Mouse (Mus musculus) G1E (cell line): ENCODE results near the gene C1s2. TPM values are rescaled to one million over a fixed set of nuclear protein-coding genes. Genes with fewer than 3 reads are reported as not detected.
"Not testable (repeated sequence)": the region's sequence is repeated elsewhere in the genome, so short reads cannot be mapped to it uniquely, and the experiment has no call there.

Experiments
- ATAC-seq: 2 replicates; pipeline ENCODE4 v1.8.0; 2016; ENCODE audit warnings: mild to moderate bottlenecking; ENCODE audit not compliant: insufficient number of reproducible peaks, poor library complexity, low FRiP score, severe bottlenecking; ENCODE audit errors: extremely low read depth
- DNase-seq: peaks from one replicate; pipeline ENCODE4 v3.0.0; 2012; ENCODE audit warnings: low spot score
- H3K27me3 ChIP-seq: 2 replicates; pipeline ENCODE4 v1.6.1; 2012; ENCODE audit warnings: mild to moderate bottlenecking, low read length, inconsistent platforms; ENCODE audit not compliant: insufficient read depth
- H3K36me3 ChIP-seq: replicated peaks from 2 replicates; pipeline ENCODE3; 2012; ENCODE audit warnings: mild to moderate bottlenecking, inconsistent platforms
- H3K4me1 ChIP-seq: 2 replicates; pipeline ENCODE4 v1.6.1; 2012; ENCODE audit warnings: low read depth, low read length, inconsistent platforms, mixed read lengths; ENCODE audit not compliant: insufficient read depth
- H3K4me3 ChIP-seq: 2 replicates; pipeline ENCODE4 v1.5.1; 2012; ENCODE audit warnings: low read depth, mild to moderate bottlenecking, inconsistent platforms, low read length, moderate library complexity, mixed read lengths
- H3K9me3 ChIP-seq: replicated peaks from 2 replicates; pipeline ENCODE4 v1.6.1; 2012; ENCODE audit warnings: inconsistent platforms
- CTCF ChIP-seq: IDR thresholded peaks from 2 replicates; pipeline ENCODE4 v1.5.1; 2012; ENCODE audit warnings: low read depth, low read length, inconsistent platforms, mixed read lengths
- GATA1 ChIP-seq: IDR thresholded peaks from 2 replicates; pipeline ENCODE4 v1.6.1; 2012; ENCODE audit warnings: borderline replicate concordance, low read length, inconsistent platforms, mixed read lengths
- GATA2 ChIP-seq: IDR thresholded peaks from 2 replicates; pipeline ENCODE4 v1.6.1; 2012; ENCODE audit warnings: low read depth, low read length, inconsistent platforms, borderline replicate concordance
- POLR2AphosphoS5 ChIP-seq: IDR thresholded peaks from 2 replicates; pipeline ENCODE4 v1.6.1; 2012; ENCODE audit warnings: low read depth, low read length, inconsistent platforms; ENCODE audit not compliant: insufficient replicate concordance
- TAL1 ChIP-seq: conservative IDR thresholded peaks from 2 replicates; pipeline ENCODE4 v1.6.1; 2012; ENCODE audit warnings: low read depth, low read length, inconsistent platforms, mixed read lengths
- polyA plus RNA-seq: library from polyadenylated mRNA; stranded (reverse); fragments of >175 nt; gene quantifications from 2 replicates; pipeline ENCODE4 v1.2.3, GENCODE M21; 2012
- total RNA-seq, 2 experiments: library from RNA; stranded (forward) in 1 of 2; stranded (reverse) in 1 of 2; fragments of 200-1000 nt in 1 of 2; fragments of >200 nt in 1 of 2; fragmentation: Nextera tagmentation in 1 of 2; gene quantifications; 2 replicates each; pipeline ENCODE4 v1.2.3; 2014 to 2017

The C1s2 gene
- total and polyA plus RNA-seq, 3 experiments, result 0.05 TPM; not detected in 2

- DNase-seq (no peak), ATAC-seq (no peak)
- no peaks in the 10 kb centered on the region for H3K9me3 ChIP-seq
- no peaks in the 10 kb centered on the region for H3K36me3 ChIP-seq
- TF ChIP-seq POLR2AphosphoS5 (no peak), GATA2 (no peak), TAL1 (no peak), CTCF (no peak), GATA1 (no peak)
- peaks cover 4% of the 10 kb centered on the region; the same call in 1 of the 2 replicates for H3K27me3 ChIP-seq
- H3K4me3 ChIP-seq, result no peak overlapping the region
- H3K4me1 ChIP-seq, result no peaks in the 10 kb centered on the region
These were observed 42.8 kb downstream of the C1s2 start for GRCm38 (mm10) chr6:124593121-124593520.

- no peaks in the 10 kb centered on the region for H3K9me3 ChIP-seq
- no peak for DNase-seq
- no peak for ATAC-seq
- TF ChIP-seq GATA1, result no peak
- no peak for TF ChIP-seq CTCF
- TF ChIP-seq TAL1, result no peak
- no peak for TF ChIP-seq POLR2AphosphoS5
- no peak for TF ChIP-seq GATA2
- no peaks in the 10 kb centered on the region for H3K4me1 ChIP-seq
- H3K27me3 ChIP-seq, result peaks cover 4% of the 10 kb centered on the region; the same call in 1 of the 2 replicates
- H3K36me3 ChIP-seq, result no peaks in the 10 kb centered on the region
- H3K4me3 ChIP-seq, result no peak overlapping the region
These were observed 43.6 kb downstream of the C1s2 start for GRCm38 (mm10) chr6:124592186-124592700.

GRCm38 (mm10) chr6:124588771-124589170 is 47.1 kb downstream of the C1s2 start:
- TF ChIP-seq CTCF, result no peak
- no peak for TF ChIP-seq POLR2AphosphoS5
- TF ChIP-seq GATA1, result no peak
- TF ChIP-seq TAL1, result no peak
- TF ChIP-seq GATA2, result no peak
- no peaks in the 10 kb centered on the region for H3K4me1 ChIP-seq

GRCm38 (mm10) chr6:124586266-124586665 is 49.6 kb downstream of the C1s2 start:
- H3K36me3 ChIP-seq, result no peaks in the 10 kb centered on the region
- ATAC-seq (no peak), DNase-seq (no peak)
- peaks cover 6% of the 10 kb centered on the region for H3K27me3 ChIP-seq
- TF ChIP-seq GATA1, result no peak
- H3K4me1 ChIP-seq, result no peaks in the 10 kb centered on the region
- H3K9me3 ChIP-seq, result no peaks in the 10 kb centered on the region
- H3K4me3 ChIP-seq, result no peak overlapping the region

More at GRCm38 (mm10) chr6:124588771-124589170, 47.1 kb downstream of the C1s2 start:
- no peaks in the 10 kb centered on the region for H3K36me3 ChIP-seq
- no peaks in the 10 kb centered on the region for H3K9me3 ChIP-seq
- H3K27me3 ChIP-seq, result peaks cover 9% of the 10 kb centered on the region
- DNase-seq (no peak), ATAC-seq (no peak)
- no peak overlapping the region for H3K4me3 ChIP-seq

DNA sequence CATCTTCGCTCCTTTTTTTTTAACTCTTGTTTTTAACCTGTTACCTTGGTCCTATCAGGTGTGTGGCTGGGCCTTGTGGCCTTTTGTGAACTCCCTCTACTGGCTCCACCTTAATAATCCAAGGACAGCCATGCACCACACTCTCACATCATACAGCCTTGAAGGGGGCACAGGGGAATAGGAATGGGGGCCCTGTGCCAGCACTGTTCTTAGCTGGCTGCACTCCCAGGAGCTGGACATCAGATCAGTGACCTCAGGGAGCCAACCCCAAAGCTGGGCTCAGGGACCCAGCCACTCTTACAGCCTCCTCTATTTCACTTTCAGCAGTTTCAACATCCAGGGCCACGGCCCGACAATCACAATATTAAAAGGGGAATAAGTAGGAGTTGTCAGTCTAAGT is 50.1 kb downstream of the C1s2 start:
- TF ChIP-seq POLR2AphosphoS5, result no peak
- TF ChIP-seq GATA1, result no peak
- no peak for TF ChIP-seq TAL1

DNA sequence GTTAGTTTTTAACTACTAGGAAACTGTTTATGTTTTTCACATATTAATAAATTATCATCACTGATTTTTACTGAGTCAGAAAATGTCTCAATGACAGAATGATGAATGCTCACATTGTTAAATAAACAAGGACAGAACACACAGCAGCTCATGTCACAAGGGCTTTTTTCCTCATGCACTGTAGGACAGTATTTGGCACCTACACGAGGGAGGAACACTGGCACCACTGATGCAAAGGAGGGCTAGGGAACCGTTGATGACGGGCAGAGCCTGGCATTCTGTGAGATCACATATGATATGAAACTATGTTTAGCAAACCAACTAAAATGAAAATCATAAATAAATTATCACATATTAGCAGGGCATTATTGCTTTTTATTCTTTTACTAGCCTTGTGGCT is 51.0 kb downstream of the C1s2 start:
- ATAC-seq, result no peak
- peaks cover 6% of the 10 kb centered on the region for H3K27me3 ChIP-seq
- H3K9me3 ChIP-seq, result no peaks in the 10 kb centered on the region
- no peak overlapping the region for H3K4me3 ChIP-seq
- H3K4me1 ChIP-seq, result no peaks in the 10 kb centered on the region
- TF ChIP-seq GATA2 (no peak), TAL1 (no peak), POLR2AphosphoS5 (no peak), GATA1 (no peak), CTCF (no peak)
- DNase-seq, result no peak
- no peaks in the 10 kb centered on the region for H3K36me3 ChIP-seq

More for the DNA sequence above, 50.1 kb downstream of the C1s2 start:
- no peaks in the 10 kb centered on the region for H3K4me1 ChIP-seq
- H3K9me3 ChIP-seq, result no peaks in the 10 kb centered on the region
- peaks cover 6% of the 10 kb centered on the region for H3K27me3 ChIP-seq
- DNase-seq, result no peak
- H3K36me3 ChIP-seq, result no peaks in the 10 kb centered on the region
- no peak overlapping the region for H3K4me3 ChIP-seq
- ATAC-seq, result no peak

DNA sequence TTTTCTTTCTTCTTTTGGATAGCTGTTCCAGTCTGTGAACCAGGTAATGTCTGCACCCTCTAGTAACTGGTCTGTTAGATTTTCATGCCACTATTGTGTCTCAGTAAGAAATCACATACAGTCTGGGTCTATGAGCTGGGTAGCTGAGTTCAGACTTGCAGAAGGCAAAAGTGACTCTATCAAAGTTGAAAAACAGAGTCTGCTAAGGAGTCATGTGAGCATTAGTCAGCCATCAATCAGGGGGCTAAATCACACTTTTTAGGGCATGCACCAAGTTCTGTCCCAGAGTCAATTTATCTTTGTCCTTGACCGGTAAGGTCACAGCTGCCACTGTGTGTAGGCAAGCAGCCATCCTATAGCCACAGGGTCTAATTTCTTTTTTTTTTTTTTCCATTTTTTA is 53.7 kb downstream of the C1s2 start:
- H3K4me1 ChIP-seq, result no peaks in the 10 kb centered on the region

GRCm38 (mm10) chr6:124580155-124580554 is 55.7 kb downstream of the C1s2 start:
- H3K9me3 ChIP-seq, H3K4me1 ChIP-seq, H3K27me3 ChIP-seq, H3K36me3 ChIP-seq, ATAC-seq, H3K4me3 ChIP-seq, DNase-seq: not testable (repeated sequence)

More for the DNA sequence above, 53.7 kb downstream of the C1s2 start:
- no peaks in the 10 kb centered on the region for H3K9me3 ChIP-seq
- TF ChIP-seq GATA2 (no peak), CTCF (no peak), GATA1 (no peak), POLR2AphosphoS5 (no peak), TAL1 (no peak)
- H3K36me3 ChIP-seq, result no peaks in the 10 kb centered on the region
- no peak overlapping the region for H3K4me3 ChIP-seq
- peaks cover 6% of the 10 kb centered on the region for H3K27me3 ChIP-seq
- no peak for DNase-seq
- ATAC-seq, result no peak

GRCm38 (mm10) chr6:124575155-124575678 is 60.7 kb downstream of the C1s2 start:
- H3K4me3 ChIP-seq, H3K9me3 ChIP-seq, DNase-seq, H3K4me1 ChIP-seq, ATAC-seq, H3K36me3 ChIP-seq, H3K27me3 ChIP-seq: not testable (repeated sequence)
